Mouse (Mus musculus): ENCODE measurements at regions not wholly inside any gene's neighbourhood (a gene's known extent, or its start where the extent isn't known, plus 50 kb on each side); places are given as distances from the start of the nearest gene placed in this dataset.

DNA sequence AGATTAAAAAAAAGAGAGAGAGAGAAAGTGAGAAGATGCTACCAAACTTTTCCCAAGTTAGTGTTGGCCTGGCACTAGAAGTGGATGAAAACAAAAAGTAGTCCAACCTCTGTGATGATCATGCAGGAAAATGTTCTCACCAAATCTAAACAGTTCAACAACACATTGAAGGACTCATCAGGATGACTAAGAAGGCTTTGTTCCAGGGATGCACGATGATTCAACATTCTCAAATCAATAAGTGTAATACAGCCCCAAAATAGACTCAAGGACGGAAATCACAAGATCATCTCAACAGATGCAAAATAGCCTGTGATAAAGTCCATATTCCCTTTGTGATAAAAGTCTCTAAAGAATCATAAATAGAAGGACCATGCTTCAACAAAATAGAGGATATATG is 106.3 kb downstream of the Cysltr2 start:
- Histone ChIP-seq H3K9me3 (replicated peaks; ENCODE audit: control insufficient read depth, low read length) (no peaks in the 10 kb centered on the region), H3K27me3 (ENCODE audit: control insufficient read depth, insufficient read depth, low read length) (no peaks in the 10 kb centered on the region), H3K4me1 (ENCODE audit: control insufficient read depth, insufficient read depth, low read length) (no peaks in the 10 kb centered on the region), H3K4me2 (ENCODE audit: low read depth, low read length) (no peak overlapping the region), H3K36me3 (ENCODE audit: control insufficient read depth, insufficient read depth, low read length) (no peaks in the 10 kb centered on the region), H3K27ac (ENCODE audit: low read length) (no peak overlapping the region), H3K9ac (ENCODE audit: low read length) (no peak overlapping the region), H3K4me3 (replicated peaks; ENCODE audit: low read length) (no peak overlapping the region)
- 86% methylated on average over 2 of the region's 2 CpGs for WGBS
- no peak for ATAC-seq (ENCODE audit: insufficient read depth, low FRiP score)

DNA sequence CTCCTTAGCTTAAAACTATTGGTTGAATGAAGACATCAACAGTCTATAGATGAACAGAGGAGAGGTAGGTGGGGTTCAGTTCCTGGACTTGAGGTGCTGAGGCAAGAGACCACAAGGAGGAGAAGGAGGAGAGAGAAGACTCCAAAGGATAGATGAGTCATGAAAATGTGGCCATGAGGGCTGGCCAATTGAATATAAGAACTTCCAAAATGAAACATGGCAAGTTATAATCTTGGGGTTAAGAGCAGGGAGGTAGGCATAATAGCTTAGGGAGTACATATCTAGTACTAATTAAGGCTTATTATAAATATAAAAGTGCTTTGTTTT is 109.9 kb downstream of the Cysltr2 start:
- Histone ChIP-seq H3K4me1 (ENCODE audit: control insufficient read depth, insufficient read depth, low read length) (no peaks in the 10 kb centered on the region), H3K4me3 (replicated peaks; ENCODE audit: low read length) (no peak overlapping the region), H3K4me2 (ENCODE audit: low read depth, low read length) (no peak overlapping the region), H3K36me3 (ENCODE audit: control insufficient read depth, insufficient read depth, low read length) (no peaks in the 10 kb centered on the region), H3K27ac (ENCODE audit: low read length) (no peak overlapping the region), H3K9me3 (replicated peaks; ENCODE audit: control insufficient read depth, low read length) (no peaks in the 10 kb centered on the region), H3K27me3 (ENCODE audit: control insufficient read depth, insufficient read depth, low read length) (no peaks in the 10 kb centered on the region), H3K9ac (ENCODE audit: low read length) (no peak overlapping the region)
- no peak for ATAC-seq (ENCODE audit: insufficient read depth, low FRiP score)

DNA sequence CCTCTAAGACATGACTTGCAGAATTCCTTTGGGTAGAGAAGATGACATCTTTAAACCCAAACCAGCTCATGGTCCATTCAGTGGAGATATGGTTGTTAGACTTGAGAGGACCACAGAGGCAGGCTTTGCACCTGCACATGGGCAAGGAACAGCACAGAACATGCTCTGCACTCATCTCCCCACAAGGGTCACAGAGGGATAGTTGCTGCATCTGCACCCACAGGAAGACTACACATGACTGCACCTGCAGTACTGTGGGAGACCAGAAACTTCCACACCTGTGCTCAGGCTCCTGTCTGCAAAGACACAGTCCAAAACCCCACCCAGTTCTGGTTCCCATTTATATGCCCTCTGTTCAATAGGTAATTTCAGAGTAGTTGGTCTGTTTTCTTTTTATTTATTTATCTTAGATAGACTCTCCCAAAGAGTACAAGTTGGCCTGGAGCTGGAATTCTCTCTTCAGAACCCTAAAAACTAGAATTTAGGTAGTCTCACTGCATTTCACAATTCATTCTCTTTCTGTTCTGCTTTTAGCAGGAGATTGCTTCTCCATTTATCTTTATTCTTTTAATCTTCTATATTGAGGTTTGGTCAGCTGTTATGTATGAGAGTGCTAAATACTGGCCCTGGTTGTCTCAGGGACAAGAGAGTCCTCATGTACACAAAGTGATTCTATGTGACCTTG is 110.4 kb downstream of the Cysltr2 start:
- Histone ChIP-seq H3K27ac (ENCODE audit: low read length) (no peak overlapping the region), H3K4me2 (ENCODE audit: low read depth, low read length) (no peak overlapping the region), H3K4me3 (replicated peaks; ENCODE audit: low read length) (no peak overlapping the region), H3K27me3 (ENCODE audit: control insufficient read depth, insufficient read depth, low read length) (no peaks in the 10 kb centered on the region), H3K36me3 (ENCODE audit: control insufficient read depth, insufficient read depth, low read length) (no peaks in the 10 kb centered on the region), H3K4me1 (ENCODE audit: control insufficient read depth, insufficient read depth, low read length) (no peaks in the 10 kb centered on the region), H3K9ac (ENCODE audit: low read length) (no peak overlapping the region), H3K9me3 (replicated peaks; ENCODE audit: control insufficient read depth, low read length) (no peaks in the 10 kb centered on the region)
- ATAC-seq (ENCODE audit: insufficient read depth, low FRiP score), result no peak

DNA sequence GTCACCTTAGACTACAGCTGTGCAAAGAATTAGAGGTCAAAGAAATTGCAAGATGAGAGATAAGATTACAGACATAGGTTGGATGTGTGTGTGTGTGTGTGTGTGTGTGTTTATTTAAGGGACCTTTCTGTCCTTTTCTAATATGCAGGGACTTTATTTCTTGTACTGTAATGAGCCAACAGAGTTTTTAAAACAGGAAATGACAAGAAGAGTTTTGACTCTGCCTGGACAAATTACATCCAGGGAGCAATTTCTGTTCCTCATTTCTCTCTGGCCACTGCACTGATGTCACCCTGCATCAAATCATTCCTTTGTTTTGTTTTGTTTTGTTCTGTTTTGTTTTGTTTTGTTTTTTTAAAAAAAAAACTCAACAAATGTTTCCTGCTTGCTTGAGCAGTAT is 115.3 kb downstream of the Cysltr2 start:
- H3K36me3 ChIP-seq (ENCODE audit: control insufficient read depth, insufficient read depth, low read length), result no peaks in the 10 kb centered on the region
- no peak overlapping the region for H3K4me2 ChIP-seq (ENCODE audit: low read depth, low read length)
- H3K27me3 ChIP-seq (ENCODE audit: control insufficient read depth, insufficient read depth, low read length), result no peaks in the 10 kb centered on the region
- H3K9me3 ChIP-seq (replicated peaks; ENCODE audit: control insufficient read depth, low read length), result no peaks in the 10 kb centered on the region
- H3K4me1 ChIP-seq (ENCODE audit: control insufficient read depth, insufficient read depth, low read length), result no peaks in the 10 kb centered on the region
- no peak overlapping the region for H3K4me3 ChIP-seq (replicated peaks; ENCODE audit: low read length)
- no peak for ATAC-seq (ENCODE audit: insufficient read depth, low FRiP score)
- H3K27ac ChIP-seq (ENCODE audit: low read length), result no peak overlapping the region
- H3K9ac ChIP-seq (ENCODE audit: low read length), result no peak overlapping the region

DNA sequence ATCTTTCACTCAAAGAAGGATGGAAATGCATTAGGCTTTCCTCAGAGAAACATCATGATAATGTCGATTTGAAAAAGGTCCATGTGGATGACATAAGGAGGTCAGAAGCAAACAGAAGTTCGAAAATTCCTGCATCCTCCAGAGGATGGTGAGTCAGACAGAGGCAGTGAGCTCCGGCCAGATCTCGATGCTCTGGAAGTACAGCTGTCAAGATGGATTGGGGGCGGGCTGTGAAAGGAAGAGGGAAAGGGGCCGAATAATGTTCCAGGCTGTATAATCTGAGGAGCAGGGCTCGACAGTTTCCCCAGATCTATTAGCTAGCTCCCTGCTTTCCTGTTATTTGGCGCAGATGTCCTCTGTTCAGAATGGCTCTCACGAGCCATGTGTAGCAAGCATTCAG is 116.6 kb downstream of the Cysltr2 start:
- Histone ChIP-seq H3K9me3 (replicated peaks; ENCODE audit: control insufficient read depth, low read length) (no peaks in the 10 kb centered on the region), H3K27ac (ENCODE audit: low read length) (no peak overlapping the region), H3K4me1 (ENCODE audit: control insufficient read depth, insufficient read depth, low read length) (no peaks in the 10 kb centered on the region), H3K4me2 (ENCODE audit: low read depth, low read length) (no peak overlapping the region), H3K9ac (ENCODE audit: low read length) (no peak overlapping the region), H3K4me3 (replicated peaks; ENCODE audit: low read length) (no peak overlapping the region), H3K27me3 (ENCODE audit: control insufficient read depth, insufficient read depth, low read length) (no peaks in the 10 kb centered on the region), H3K36me3 (ENCODE audit: control insufficient read depth, insufficient read depth, low read length) (no peaks in the 10 kb centered on the region)
- no peak for ATAC-seq (ENCODE audit: insufficient read depth, low FRiP score)
- WGBS, result 52% methylated on average over 9 of the region's 9 CpGs

DNA sequence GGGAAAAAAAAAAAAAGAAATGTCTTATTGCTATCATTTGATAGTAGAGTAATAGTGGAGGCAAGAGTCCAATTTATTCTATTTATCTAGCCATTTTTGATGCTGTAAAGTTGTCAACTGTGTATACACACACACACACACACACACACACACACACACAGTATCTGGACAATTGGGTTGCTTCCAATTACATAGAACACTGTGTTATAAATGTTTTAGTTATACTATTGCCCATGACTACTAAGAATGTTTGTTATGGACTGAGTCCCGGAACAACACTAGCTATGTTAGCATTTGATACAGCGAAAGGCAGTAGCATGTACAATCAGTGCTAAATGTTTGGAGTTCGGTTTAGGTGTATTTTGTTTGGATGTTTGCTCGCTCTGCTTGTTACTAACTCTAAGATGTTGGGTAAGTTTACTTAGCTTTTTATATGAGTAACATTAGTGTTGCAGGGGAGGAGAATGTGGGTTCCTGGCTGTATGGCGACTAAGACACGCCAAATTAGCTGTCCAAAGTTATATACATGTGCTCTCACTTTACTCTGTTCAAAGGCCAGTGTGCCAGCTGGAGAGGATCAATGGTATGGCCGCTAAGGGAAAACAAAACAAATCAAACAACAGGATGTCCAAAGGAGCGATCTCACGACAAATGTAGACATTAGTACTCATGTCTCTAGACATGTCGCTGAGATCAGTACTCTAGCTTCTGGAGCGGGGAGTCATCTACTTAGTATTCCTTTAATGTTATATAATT is 147.6 kb downstream of the Cysltr2 start:
- no peaks in the 10 kb centered on the region for H3K36me3 ChIP-seq (ENCODE audit: control insufficient read depth, insufficient read depth, low read length)
- no peaks in the 10 kb centered on the region for H3K27me3 ChIP-seq (ENCODE audit: control insufficient read depth, insufficient read depth, low read length)
- H3K4me2 ChIP-seq (ENCODE audit: low read depth, low read length), result no peak overlapping the region
- H3K4me1 ChIP-seq (ENCODE audit: control insufficient read depth, insufficient read depth, low read length), result no peaks in the 10 kb centered on the region
- ATAC-seq (ENCODE audit: insufficient read depth, low FRiP score), result no peak
- H3K9me3 ChIP-seq (replicated peaks; ENCODE audit: control insufficient read depth, low read length), result no peaks in the 10 kb centered on the region
- WGBS, result 73% methylated on average over 11 of the region's 11 CpGs
- no peak overlapping the region for H3K27ac ChIP-seq (ENCODE audit: low read length)
- no peak overlapping the region for H3K4me3 ChIP-seq (replicated peaks; ENCODE audit: low read length)
- no peak overlapping the region for H3K9ac ChIP-seq (ENCODE audit: low read length)

DNA sequence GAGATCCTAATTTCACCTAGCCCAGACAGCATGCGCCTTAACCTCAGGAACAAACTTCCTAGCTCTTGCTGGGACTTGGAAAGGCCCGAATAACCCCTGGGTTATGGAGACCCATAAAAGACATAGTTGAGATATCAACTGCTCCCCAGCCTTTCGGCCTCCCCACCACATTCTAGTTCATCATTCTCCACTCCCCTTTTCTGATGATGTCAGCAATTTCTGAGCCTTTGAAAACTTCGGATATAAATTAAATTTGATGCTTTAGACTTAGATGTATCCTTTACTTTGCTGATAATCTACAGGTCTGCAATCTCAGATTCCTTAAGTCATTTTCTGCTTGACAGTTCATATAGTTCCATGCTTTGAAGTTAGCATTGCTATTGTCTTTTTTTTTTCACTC is 149.3 kb downstream of the Cysltr2 start:
- 90% methylated on average over 4 of the region's 4 CpGs for WGBS

DNA sequence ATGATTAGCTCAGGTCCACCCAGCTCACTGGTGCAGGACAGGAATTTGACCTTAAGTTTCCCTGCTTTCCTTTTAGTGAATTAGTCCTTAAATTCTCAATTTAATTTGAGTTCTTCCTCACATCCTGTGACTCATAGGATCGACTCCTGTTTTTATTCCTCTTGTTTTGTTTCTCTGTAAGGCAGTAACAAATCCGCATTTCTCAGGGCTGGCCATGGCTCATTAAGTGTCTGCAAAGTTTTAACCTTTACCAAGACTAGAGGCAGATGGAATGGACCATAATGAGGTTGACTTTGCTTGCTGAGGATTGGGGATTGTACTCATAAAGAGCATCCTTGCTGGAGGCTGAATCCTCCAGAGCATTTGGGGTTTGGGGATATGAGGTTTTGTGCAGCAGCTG is 156.6 kb downstream of the Cysltr2 start:
- no peaks in the 10 kb centered on the region for H3K4me1 ChIP-seq (ENCODE audit: control insufficient read depth, insufficient read depth, low read length)
- 69% methylated on average over 2 of the region's 2 CpGs for WGBS
- ATAC-seq (ENCODE audit: insufficient read depth, low FRiP score), result no peak
- H3K27me3 ChIP-seq (ENCODE audit: control insufficient read depth, insufficient read depth, low read length), result no peaks in the 10 kb centered on the region
- H3K9ac ChIP-seq (ENCODE audit: low read length), result no peak overlapping the region
- no peaks in the 10 kb centered on the region for H3K36me3 ChIP-seq (ENCODE audit: control insufficient read depth, insufficient read depth, low read length)
- H3K4me2 ChIP-seq (ENCODE audit: low read depth, low read length), result no peak overlapping the region
- no peak overlapping the region for H3K4me3 ChIP-seq (replicated peaks; ENCODE audit: low read length)
- H3K27ac ChIP-seq (ENCODE audit: low read length), result no peak overlapping the region
- H3K9me3 ChIP-seq (replicated peaks; ENCODE audit: control insufficient read depth, low read length), result no peaks in the 10 kb centered on the region

More for the DNA sequence above, 149.3 kb downstream of the Cysltr2 start:
- Histone ChIP-seq H3K4me2 (ENCODE audit: low read depth, low read length) (no peak overlapping the region), H3K36me3 (ENCODE audit: control insufficient read depth, insufficient read depth, low read length) (no peaks in the 10 kb centered on the region), H3K4me1 (ENCODE audit: control insufficient read depth, insufficient read depth, low read length) (no peaks in the 10 kb centered on the region), H3K9me3 (replicated peaks; ENCODE audit: control insufficient read depth, low read length) (no peaks in the 10 kb centered on the region), H3K27me3 (ENCODE audit: control insufficient read depth, insufficient read depth, low read length) (no peaks in the 10 kb centered on the region), H3K9ac (ENCODE audit: low read length) (no peak overlapping the region), H3K4me3 (replicated peaks; ENCODE audit: low read length) (no peak overlapping the region), H3K27ac (ENCODE audit: low read length) (no peak overlapping the region)
- ATAC-seq (ENCODE audit: insufficient read depth, low FRiP score), result no peak

DNA sequence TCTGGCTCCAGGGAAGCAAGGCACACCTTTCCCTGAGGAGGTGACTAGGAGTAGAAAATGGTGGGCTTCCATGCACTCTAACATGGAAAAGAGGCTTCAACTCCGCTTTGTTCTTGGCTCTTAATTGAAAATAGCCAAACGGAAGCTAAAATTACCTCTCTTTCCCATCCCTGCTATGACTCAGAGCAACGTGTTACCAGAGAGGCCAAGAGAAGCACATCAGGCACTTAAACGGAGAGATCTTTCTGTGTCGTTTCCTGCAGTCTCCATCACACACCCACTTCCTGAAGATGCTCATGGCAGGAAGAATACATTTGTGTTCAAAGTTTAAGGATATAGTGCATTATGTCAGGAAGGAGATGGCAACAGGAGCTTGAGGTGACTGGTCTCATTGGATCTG is 159.3 kb downstream of the Cysltr2 start:
- Histone ChIP-seq H3K4me3 (replicated peaks; ENCODE audit: low read length) (no peak overlapping the region), H3K27ac (ENCODE audit: low read length) (no peak overlapping the region), H3K4me2 (ENCODE audit: low read depth, low read length) (no peak overlapping the region), H3K9me3 (replicated peaks; ENCODE audit: control insufficient read depth, low read length) (no peaks in the 10 kb centered on the region), H3K27me3 (ENCODE audit: control insufficient read depth, insufficient read depth, low read length) (no peaks in the 10 kb centered on the region), H3K36me3 (ENCODE audit: control insufficient read depth, insufficient read depth, low read length) (no peaks in the 10 kb centered on the region), H3K9ac (ENCODE audit: low read length) (no peak overlapping the region), H3K4me1 (ENCODE audit: control insufficient read depth, insufficient read depth, low read length) (0 out of 2 replicates have a peak, but pooled peaks cover 2% of the 10 kb centered on the region)
- no peak for ATAC-seq (ENCODE audit: insufficient read depth, low FRiP score)
- WGBS, result 65% methylated on average over 5 of the region's 5 CpGs

Data from stomach, embryonic 16.5 days (tissue).